Mouse (Mus musculus): ENCODE results near the gene Ptpdc1. TPM values are rescaled to one million over a fixed set of nuclear protein-coding genes. Genes with fewer than 3 reads are reported as not detected.
A peak's percentile ranks its signal among the peaks of the same experiment; 100 is the strongest.

The Ptpdc1 gene
- 24.2 and 25.2 TPM in 2 replicates for polyA plus RNA-seq (2014; fragmentation: Nextera tagmentation; extraction: Ambion mirVana)

DNA sequence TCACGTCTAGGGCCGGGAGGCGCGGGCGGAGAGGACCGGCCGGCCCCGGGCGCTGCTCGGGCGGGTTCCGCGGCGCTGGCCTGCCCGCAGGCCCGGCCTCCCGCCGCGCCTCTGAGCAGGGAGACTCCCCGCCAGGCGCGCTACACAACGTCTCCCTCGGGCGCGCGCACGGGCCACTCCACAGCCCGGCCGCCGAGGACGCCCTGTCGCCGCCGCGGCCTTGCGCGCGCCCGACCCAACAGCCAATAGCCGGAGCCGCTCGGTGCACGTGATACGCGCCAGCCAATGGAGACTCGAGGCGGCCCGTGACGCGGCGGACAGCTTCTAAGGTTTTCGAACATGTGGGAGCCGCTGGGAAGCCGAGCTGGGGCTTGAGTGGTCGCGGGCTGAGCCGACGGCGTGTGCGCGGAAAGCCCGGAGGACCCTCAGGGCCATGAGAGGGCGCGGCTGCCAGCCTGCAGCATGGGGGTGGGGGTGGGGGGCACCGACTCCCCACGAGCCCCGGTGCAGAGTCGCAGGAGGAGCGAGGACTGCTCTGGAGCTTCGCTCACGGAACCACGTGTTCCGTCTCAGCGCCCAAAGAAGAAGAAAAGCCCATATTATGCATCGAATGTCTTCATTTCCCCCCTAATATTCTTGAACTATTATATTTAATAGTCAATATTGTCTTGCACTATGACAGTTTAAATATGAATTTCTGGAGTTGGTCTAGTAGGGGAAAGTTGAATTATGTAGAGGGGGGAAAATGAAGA lies at the start of gene Ptpdc1:
TSS of gene Ptpdc1 (minus strand) at position 232 of the 752 bp plus-strand sequence.
- 2% methylated on average over 73 of the region's 76 CpGs for WGBS
- peak within 1 kb of the TSS; percentile 60 for H3K4me2 ChIP-seq (ENCODE audit: low read depth, low read length)
- peak; percentile 99 for ATAC-seq (ENCODE audit: low read depth)
- no peaks in the 10 kb centered on the region for H3K27me3 ChIP-seq (ENCODE audit: control insufficient read depth, insufficient read depth, low read length)
- peaks cover 8% of the 10 kb centered on the region; the same call in 1 of the 2 replicates for H3K4me1 ChIP-seq (ENCODE audit: control insufficient read depth, insufficient read depth, low read length)
- peak within 1 kb of the TSS; percentile 87 for H3K4me3 ChIP-seq (ENCODE audit: low read depth, low read length)
- no peaks in the 10 kb centered on the region for H3K36me3 ChIP-seq (ENCODE audit: control insufficient read depth, insufficient read depth, low read length)
- H3K9me3 ChIP-seq (ENCODE audit: control insufficient read depth, low read length), result no peaks in the 10 kb centered on the region
- H3K9ac ChIP-seq (replicated peaks; ENCODE audit: low read depth, low read length), result peak within 1 kb of the TSS; percentile 89
- H3K27ac ChIP-seq (ENCODE audit: low read depth, low read length), result peak within 1 kb of the TSS; percentile 92

DNA sequence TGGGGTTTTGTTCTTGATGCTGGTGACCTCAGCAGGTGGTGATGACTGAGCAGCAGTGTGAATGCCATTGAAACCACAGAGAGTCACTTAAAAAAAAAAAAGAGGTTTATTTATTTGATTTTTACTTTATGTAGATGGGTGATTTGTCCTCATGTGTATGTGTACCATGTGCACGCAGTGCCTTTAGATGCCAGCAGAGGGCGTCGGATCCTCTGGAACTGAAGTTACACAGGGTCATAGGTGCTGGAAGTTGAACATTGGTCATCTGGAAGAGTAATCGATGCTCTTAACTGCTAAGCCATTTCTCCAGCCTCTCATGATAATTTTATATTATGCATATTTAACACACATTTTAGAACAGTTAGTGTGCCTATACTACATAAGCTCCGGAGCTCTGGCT lies 49.1 kb upstream of the Ptpdc1 start:
- no peaks in the 10 kb centered on the region for H3K9me3 ChIP-seq (ENCODE audit: control insufficient read depth, low read length)
- 84% methylated on average over 5 of the region's 5 CpGs for WGBS
- ATAC-seq (ENCODE audit: low read depth), result no peak

DNA sequence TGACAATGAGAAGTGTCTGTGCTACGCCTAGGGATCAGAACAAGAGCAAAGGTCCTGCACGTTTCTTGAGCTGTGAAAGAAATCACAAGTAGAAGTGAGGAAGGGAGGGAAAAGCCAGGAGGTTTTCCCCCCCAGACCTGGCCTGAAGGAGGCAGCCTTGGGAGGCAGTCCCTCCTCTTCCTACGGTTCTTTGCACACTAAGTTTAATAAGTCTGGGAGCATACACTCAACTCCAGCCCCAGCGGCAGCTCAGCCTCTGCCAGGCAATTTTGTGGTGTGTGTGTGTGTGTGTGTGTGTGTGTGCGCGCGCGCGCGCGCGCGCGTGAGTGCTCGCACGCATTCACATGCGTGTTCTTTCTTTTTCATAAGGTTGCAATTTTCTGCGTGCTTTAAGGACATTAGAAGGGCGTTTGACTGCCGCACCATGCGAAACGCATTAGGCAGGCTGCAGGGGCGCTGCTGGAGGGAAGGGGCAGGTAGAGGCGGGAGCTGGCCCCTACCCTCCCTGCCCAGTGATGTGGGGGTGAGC lies 46.9 kb upstream of the Ptpdc1 start:
- Histone ChIP-seq H3K4me2 (ENCODE audit: low read depth, low read length) (peak overlapping the region; percentile 20; the same call in 1 of the 2 replicates), H3K9ac (replicated peaks; ENCODE audit: low read depth, low read length) (no peak overlapping the region), H3K4me1 (ENCODE audit: control insufficient read depth, insufficient read depth, low read length) (peaks cover 5% of the 10 kb centered on the region; the same call in 1 of the 2 replicates), H3K27ac (ENCODE audit: low read depth, low read length) (no peak overlapping the region), H3K4me3 (ENCODE audit: low read depth, low read length) (no peak overlapping the region), H3K27me3 (ENCODE audit: control insufficient read depth, insufficient read depth, low read length) (peaks cover 34% of the 10 kb centered on the region), H3K9me3 (ENCODE audit: control insufficient read depth, low read length) (no peaks in the 10 kb centered on the region), H3K36me3 (ENCODE audit: control insufficient read depth, insufficient read depth, low read length) (no peaks in the 10 kb centered on the region)
- ATAC-seq (ENCODE audit: low read depth), result no peak
- whole genome bisulfite sequencing, result under 1% methylated on average over 24 of the region's 24 CpGs

More for the DNA sequence above, 49.1 kb upstream of the Ptpdc1 start:
- H3K4me1 ChIP-seq (ENCODE audit: control insufficient read depth, insufficient read depth, low read length), result no peaks in the 10 kb centered on the region
- peaks cover 32% of the 10 kb centered on the region for H3K27me3 ChIP-seq (ENCODE audit: control insufficient read depth, insufficient read depth, low read length)
- H3K36me3 ChIP-seq (ENCODE audit: control insufficient read depth, insufficient read depth, low read length), result no peaks in the 10 kb centered on the region
- H3K27ac ChIP-seq (ENCODE audit: low read depth, low read length), result no peak overlapping the region
- H3K4me2 ChIP-seq (ENCODE audit: low read depth, low read length), result no peak overlapping the region
- no peak overlapping the region for H3K4me3 ChIP-seq (ENCODE audit: low read depth, low read length)
- no peak overlapping the region for H3K9ac ChIP-seq (replicated peaks; ENCODE audit: low read depth, low read length)

DNA sequence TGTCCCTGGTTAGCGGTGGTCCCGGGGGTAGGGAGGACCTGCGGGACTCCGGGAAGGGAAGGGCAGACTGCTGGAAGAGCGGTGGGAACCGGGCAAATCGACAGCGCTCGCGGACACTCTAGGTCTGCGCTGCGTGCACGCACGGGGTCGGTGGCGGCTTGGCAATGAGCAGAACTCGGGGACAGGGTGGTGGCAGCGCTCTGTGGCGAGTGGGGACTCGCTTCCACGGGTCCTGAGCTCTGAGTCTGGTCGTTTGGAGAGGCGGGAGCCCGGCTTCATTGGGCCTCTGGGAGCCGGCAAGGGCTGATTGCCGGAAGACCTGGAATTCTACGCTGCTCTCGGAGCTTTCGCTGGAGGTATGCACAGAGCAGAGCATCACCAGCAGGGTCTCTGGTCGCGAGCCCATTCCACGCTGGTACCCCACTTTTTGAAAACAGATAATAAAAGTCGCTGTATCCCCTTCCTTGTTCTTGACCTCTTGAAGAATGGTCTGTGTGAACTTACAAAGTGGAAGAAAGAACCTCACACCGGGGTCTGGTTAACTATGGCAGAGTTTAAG lies 43.6 kb upstream of the Ptpdc1 start:
- Histone ChIP-seq H3K9me3 (ENCODE audit: control insufficient read depth, low read length) (no peaks in the 10 kb centered on the region), H3K27me3 (ENCODE audit: control insufficient read depth, insufficient read depth, low read length) (peaks cover 50% of the 10 kb centered on the region), H3K4me3 (ENCODE audit: low read depth, low read length) (no peak overlapping the region), H3K4me1 (ENCODE audit: control insufficient read depth, insufficient read depth, low read length) (peaks cover 5% of the 10 kb centered on the region; the same call in 1 of the 2 replicates), H3K9ac (replicated peaks; ENCODE audit: low read depth, low read length) (no peak overlapping the region), H3K27ac (ENCODE audit: low read depth, low read length) (no peak overlapping the region), H3K36me3 (ENCODE audit: control insufficient read depth, insufficient read depth, low read length) (no peaks in the 10 kb centered on the region), H3K4me2 (ENCODE audit: low read depth, low read length) (no peak overlapping the region)
- under 1% methylated on average over 34 of the region's 34 CpGs for WGBS
- ATAC-seq (ENCODE audit: low read depth), result peak; percentile 30; the same call in 1 of the 2 replicates

- Histone ChIP-seq H3K27me3 (ENCODE audit: control insufficient read depth, insufficient read depth, low read length) (peaks cover 52% of the 10 kb centered on the region), H3K9me3 (ENCODE audit: control insufficient read depth, low read length) (no peaks in the 10 kb centered on the region), H3K4me3 (ENCODE audit: low read depth, low read length) (no peak overlapping the region), H3K4me2 (ENCODE audit: low read depth, low read length) (no peak overlapping the region), H3K4me1 (ENCODE audit: control insufficient read depth, insufficient read depth, low read length) (peaks cover 5% of the 10 kb centered on the region; the same call in 1 of the 2 replicates), H3K9ac (replicated peaks; ENCODE audit: low read depth, low read length) (no peak overlapping the region), H3K27ac (ENCODE audit: low read depth, low read length) (no peak overlapping the region), H3K36me3 (ENCODE audit: control insufficient read depth, insufficient read depth, low read length) (no peaks in the 10 kb centered on the region)
- ATAC-seq (ENCODE audit: low read depth), result no peak
- under 1% methylated on average over 33 of the region's 33 CpGs for WGBS
These were observed 42.9 kb upstream of the Ptpdc1 start for GRCm38 (mm10) chr13:48668091-48668975.

DNA sequence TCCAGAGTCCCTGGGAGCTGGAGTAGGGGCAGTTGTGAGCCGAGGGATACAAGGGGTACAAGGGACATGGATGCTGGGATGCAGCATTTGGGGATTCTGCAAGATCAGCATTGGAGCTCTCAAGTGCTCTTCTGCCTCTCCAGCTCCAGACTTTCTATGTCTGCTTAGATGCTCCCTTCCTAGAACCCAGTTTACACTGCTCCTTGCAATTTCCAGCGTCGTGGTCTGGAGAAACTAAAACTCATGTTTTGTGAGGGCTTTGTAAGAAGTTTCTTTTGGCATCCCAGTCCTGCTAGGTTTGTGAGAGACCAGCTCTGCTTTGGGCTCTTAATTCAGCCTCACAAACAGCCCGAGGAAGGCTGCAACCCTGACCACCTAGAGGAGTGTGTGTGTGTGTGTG lies 42.0 kb upstream of the Ptpdc1 start:
- Histone ChIP-seq H3K9ac (replicated peaks; ENCODE audit: low read depth, low read length) (no peak overlapping the region), H3K9me3 (ENCODE audit: control insufficient read depth, low read length) (no peaks in the 10 kb centered on the region), H3K4me3 (ENCODE audit: low read depth, low read length) (no peak overlapping the region), H3K27ac (ENCODE audit: low read depth, low read length) (no peak overlapping the region), H3K4me2 (ENCODE audit: low read depth, low read length) (no peak overlapping the region), H3K4me1 (ENCODE audit: control insufficient read depth, insufficient read depth, low read length) (peaks cover 7% of the 10 kb centered on the region; the same call in 1 of the 2 replicates), H3K27me3 (ENCODE audit: control insufficient read depth, insufficient read depth, low read length) (peaks cover 48% of the 10 kb centered on the region), H3K36me3 (ENCODE audit: control insufficient read depth, insufficient read depth, low read length) (no peaks in the 10 kb centered on the region)
- whole genome bisulfite sequencing, result 9% methylated on average over 4 of the region's 4 CpGs
- no peak for ATAC-seq (ENCODE audit: low read depth)

DNA sequence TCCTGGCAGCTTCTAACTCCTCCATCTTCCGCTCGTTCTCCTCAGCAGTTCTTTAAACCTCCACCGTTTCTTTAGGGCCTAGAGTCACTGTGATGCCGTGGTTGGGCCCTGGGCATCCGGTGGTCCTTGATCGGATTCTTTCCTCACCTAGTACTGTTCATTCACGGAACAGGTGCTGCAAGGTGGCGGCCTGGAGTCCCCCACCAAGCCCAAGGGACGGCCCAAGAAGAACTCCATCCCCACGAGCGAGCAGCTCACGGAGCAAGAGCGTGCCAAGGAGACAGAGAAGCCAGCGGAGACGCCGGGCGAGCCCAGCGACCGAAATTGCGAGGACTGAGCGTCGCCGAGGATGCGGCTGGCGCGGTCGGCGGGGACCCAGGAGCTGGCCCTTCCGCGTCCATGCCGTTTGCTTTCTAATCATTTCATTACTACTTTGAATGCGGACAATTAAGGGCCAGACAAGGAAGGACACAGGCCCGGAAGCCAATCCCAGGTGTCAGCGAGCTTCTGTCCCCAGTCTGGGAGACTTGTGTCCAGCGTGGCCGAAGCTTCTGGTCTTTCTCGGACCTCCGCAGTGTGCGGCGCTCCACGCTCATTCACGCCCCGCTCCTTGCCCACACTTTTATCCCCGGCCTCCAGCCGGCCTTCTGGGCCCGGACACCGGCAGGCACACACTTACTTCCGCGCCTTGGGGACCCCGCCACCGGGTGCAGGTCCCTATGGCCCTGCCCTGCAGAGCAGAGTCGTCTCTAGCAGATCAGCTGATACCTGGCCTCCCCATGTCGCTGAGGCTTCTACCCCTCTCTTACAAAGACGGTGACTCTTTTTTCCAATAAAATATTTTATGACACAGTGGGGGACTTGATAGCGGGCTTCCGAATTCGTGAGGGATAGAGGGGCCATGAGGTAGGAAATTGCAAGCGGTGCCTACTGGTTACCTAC lies 40.5 kb upstream of the Ptpdc1 start:
- Histone ChIP-seq H3K9me3 (ENCODE audit: control insufficient read depth, low read length) (no peaks in the 10 kb centered on the region), H3K27ac (ENCODE audit: low read depth, low read length) (no peak overlapping the region), H3K4me1 (ENCODE audit: control insufficient read depth, insufficient read depth, low read length) (peaks cover 7% of the 10 kb centered on the region; the same call in 1 of the 2 replicates), H3K4me2 (ENCODE audit: low read depth, low read length) (no peak overlapping the region), H3K27me3 (ENCODE audit: control insufficient read depth, insufficient read depth, low read length) (peaks cover 51% of the 10 kb centered on the region), H3K4me3 (ENCODE audit: low read depth, low read length) (no peak overlapping the region), H3K9ac (replicated peaks; ENCODE audit: low read depth, low read length) (no peak overlapping the region), H3K36me3 (ENCODE audit: control insufficient read depth, insufficient read depth, low read length) (no peaks in the 10 kb centered on the region)
- WGBS, result under 1% methylated on average over 58 of the region's 58 CpGs
- no peak for ATAC-seq (ENCODE audit: low read depth)

Measured in neural tube, embryonic 14.5 days (tissue).